Mouse (Mus musculus): Measurements from ENCODE around the gene Ucma. TPM values are rescaled to one million over a fixed set of nuclear protein-coding genes. Genes with fewer than 3 reads are reported as not detected.
A peak's percentile ranks its signal among the peaks of the same experiment; 100 is the strongest.

Gene Ucma
- polyA plus RNA-seq, 1 experiment from 2014 or later: not detected

GRCm38 (mm10) chr2:5023699-5024399, 47.9 kb downstream of the Ucma start:
- H3K27ac ChIP-seq (ENCODE audit: low read depth, low read length): no peak overlapping the region
- no peak for ATAC-seq
- H3K9me3 ChIP-seq (ENCODE audit: control insufficient read depth): no peaks in the 10 kb centered on the region
- no peaks in the 10 kb centered on the region for H3K4me1 ChIP-seq (replicated peaks; ENCODE audit: control insufficient read depth, insufficient read depth, low read length)
- H3K4me2 ChIP-seq (replicated peaks; ENCODE audit: low read depth): no peak overlapping the region
- TF ChIP-seq CTCF (IDR thresholded peaks at IDR 0.05; ENCODE audit: low read depth): no peak
- H3K36me3 ChIP-seq (ENCODE audit: control insufficient read depth, insufficient read depth): peaks cover 45% of the 10 kb centered on the region
- H3K27me3 ChIP-seq (replicated peaks; ENCODE audit: control insufficient read depth, insufficient read depth, low read length): no peaks in the 10 kb centered on the region
- H3K4me3 ChIP-seq (ENCODE audit: low read depth, low read length): no peak overlapping the region
- H3K9ac ChIP-seq (ENCODE audit: low read depth, low read length): no peak overlapping the region
- WGBS: 74% methylated on average over 14 of the region's 14 CpGs

GRCm38 (mm10) chr2:5025162-5025733, 49.3 kb downstream of the Ucma start:
- peaks cover 55% of the 10 kb centered on the region for H3K36me3 ChIP-seq (ENCODE audit: control insufficient read depth, insufficient read depth)
- H3K27ac ChIP-seq (ENCODE audit: low read depth, low read length): no peak overlapping the region
- ATAC-seq: no peak
- TF ChIP-seq CTCF (IDR thresholded peaks at IDR 0.05; ENCODE audit: low read depth): peak; percentile 58
- H3K27me3 ChIP-seq (replicated peaks; ENCODE audit: control insufficient read depth, insufficient read depth, low read length): no peaks in the 10 kb centered on the region
- H3K9me3 ChIP-seq (ENCODE audit: control insufficient read depth): no peaks in the 10 kb centered on the region
- H3K4me1 ChIP-seq (replicated peaks; ENCODE audit: control insufficient read depth, insufficient read depth, low read length): no peaks in the 10 kb centered on the region
- no peak overlapping the region for H3K4me2 ChIP-seq (replicated peaks; ENCODE audit: low read depth)
- WGBS: 61% methylated on average over 3 of the region's 4 CpGs
- H3K4me3 ChIP-seq (ENCODE audit: low read depth, low read length): no peak overlapping the region
- no peak overlapping the region for H3K9ac ChIP-seq (ENCODE audit: low read depth, low read length)

- no peak overlapping the region for H3K9ac ChIP-seq (ENCODE audit: low read depth, low read length)
- ATAC-seq: no peak
- no peaks in the 10 kb centered on the region for H3K4me1 ChIP-seq (replicated peaks; ENCODE audit: control insufficient read depth, insufficient read depth, low read length)
- no peaks in the 10 kb centered on the region for H3K27me3 ChIP-seq (replicated peaks; ENCODE audit: control insufficient read depth, insufficient read depth, low read length)
- TF ChIP-seq CTCF (IDR thresholded peaks at IDR 0.05; ENCODE audit: low read depth): no peak
- no peaks in the 10 kb centered on the region for H3K9me3 ChIP-seq (ENCODE audit: control insufficient read depth)
- peaks cover 49% of the 10 kb centered on the region for H3K36me3 ChIP-seq (ENCODE audit: control insufficient read depth, insufficient read depth)
- H3K4me2 ChIP-seq (replicated peaks; ENCODE audit: low read depth): no peak overlapping the region
- H3K27ac ChIP-seq (ENCODE audit: low read depth, low read length): no peak overlapping the region
- H3K4me3 ChIP-seq (ENCODE audit: low read depth, low read length): no peak overlapping the region
- WGBS: 70% methylated on average over 6 of the region's 6 CpGs
These were observed 51.1 kb downstream of the Ucma start for GRCm38 (mm10) chr2:5027057-5027456.

- Histone ChIP-seq H3K4me1 (replicated peaks; ENCODE audit: control insufficient read depth, insufficient read depth, low read length) (no peaks in the 10 kb centered on the region), H3K4me3 (ENCODE audit: low read depth, low read length) (no peak overlapping the region), H3K4me2 (replicated peaks; ENCODE audit: low read depth) (no peak overlapping the region), H3K9ac (ENCODE audit: low read depth, low read length) (no peak overlapping the region), H3K36me3 (ENCODE audit: control insufficient read depth, insufficient read depth) (peaks cover 52% of the 10 kb centered on the region), H3K9me3 (ENCODE audit: control insufficient read depth) (no peaks in the 10 kb centered on the region), H3K27me3 (replicated peaks; ENCODE audit: control insufficient read depth, insufficient read depth, low read length) (no peaks in the 10 kb centered on the region), H3K27ac (ENCODE audit: low read depth, low read length) (no peak overlapping the region)
- WGBS: 63% methylated on average over 7 of the region's 7 CpGs
- peak; percentile 51 for ATAC-seq
- no peak for TF ChIP-seq CTCF (IDR thresholded peaks at IDR 0.05; ENCODE audit: low read depth)
These were observed 52.1 kb downstream of the Ucma start for GRCm38 (mm10) chr2:5028047-5028446.

GRCm38 (mm10) chr2:5029808-5030207, 53.9 kb downstream of the Ucma start:
- H3K4me3 ChIP-seq (ENCODE audit: low read depth, low read length): no peak overlapping the region

GRCm38 (mm10) chr2:5031215-5031614, 55.3 kb downstream of the Ucma start:
- 76% methylated on average over 7 of the region's 7 CpGs for WGBS
- H3K4me1 ChIP-seq (replicated peaks; ENCODE audit: control insufficient read depth, insufficient read depth, low read length): no peaks in the 10 kb centered on the region

More at GRCm38 (mm10) chr2:5029808-5030207, 53.9 kb downstream of the Ucma start:
- WGBS: 94% methylated on average over 4 of the region's 4 CpGs
- H3K36me3 ChIP-seq (ENCODE audit: control insufficient read depth, insufficient read depth): peaks cover 47% of the 10 kb centered on the region
- H3K27ac ChIP-seq (ENCODE audit: low read depth, low read length): no peak overlapping the region
- no peak overlapping the region for H3K9ac ChIP-seq (ENCODE audit: low read depth, low read length)
- H3K27me3 ChIP-seq (replicated peaks; ENCODE audit: control insufficient read depth, insufficient read depth, low read length): no peaks in the 10 kb centered on the region
- ATAC-seq: no peak
- TF ChIP-seq CTCF (IDR thresholded peaks at IDR 0.05; ENCODE audit: low read depth): no peak
- H3K9me3 ChIP-seq (ENCODE audit: control insufficient read depth): no peaks in the 10 kb centered on the region
- H3K4me1 ChIP-seq (replicated peaks; ENCODE audit: control insufficient read depth, insufficient read depth, low read length): no peaks in the 10 kb centered on the region
- H3K4me2 ChIP-seq (replicated peaks; ENCODE audit: low read depth): no peak overlapping the region

More at GRCm38 (mm10) chr2:5031215-5031614, 55.3 kb downstream of the Ucma start:
- no peaks in the 10 kb centered on the region for H3K27me3 ChIP-seq (replicated peaks; ENCODE audit: control insufficient read depth, insufficient read depth, low read length)
- no peaks in the 10 kb centered on the region for H3K9me3 ChIP-seq (ENCODE audit: control insufficient read depth)
- no peak overlapping the region for H3K4me3 ChIP-seq (ENCODE audit: low read depth, low read length)
- no peak for ATAC-seq
- no peak overlapping the region for H3K9ac ChIP-seq (ENCODE audit: low read depth, low read length)
- no peak for TF ChIP-seq CTCF (IDR thresholded peaks at IDR 0.05; ENCODE audit: low read depth)
- H3K27ac ChIP-seq (ENCODE audit: low read depth, low read length): no peak overlapping the region
- peaks cover 49% of the 10 kb centered on the region for H3K36me3 ChIP-seq (ENCODE audit: control insufficient read depth, insufficient read depth)
- no peak overlapping the region for H3K4me2 ChIP-seq (replicated peaks; ENCODE audit: low read depth)

All from intestine, postnatal 0 days (tissue).